Mouse (Mus musculus) mature B cell (primary cell): ENCODE data around the gene Havcr1.
"Not testable (repeated sequence)": the region's sequence is repeated elsewhere in the genome, so short reads cannot be mapped to it uniquely, and the experiment has no call there.

Experiments
- in situ Hi-C: fragments of 300-500 bp; cut with MboI; formaldehyde crosslinking; loops from 2 replicates; pipeline ENCODE4 v1.14.3; 2019

The Havcr1 gene

GRCm38 (mm10) chr11:46735076-46735475, at the start of gene Havcr1:
TSS of gene Havcr1 (plus strand) at chr11:46735080.
- in situ Hi-C loops: not testable (repeated sequence)

- in situ Hi-C loops: no loop called here
These were observed 44.7 kb upstream of the Havcr1 start for GRCm38 (mm10) chr11:46690136-46690535.

- in situ Hi-C loops: not testable (repeated sequence)
These were observed 39.0 kb upstream of the Havcr1 start for GRCm38 (mm10) chr11:46695849-46696248.

- in situ Hi-C loops: no loop called here
These were observed 37.2 kb upstream of the Havcr1 start for GRCm38 (mm10) chr11:46697433-46698277.

- in situ Hi-C loops: no loop called here
These were observed 36.6 kb upstream of the Havcr1 start for GRCm38 (mm10) chr11:46698278-46698655.

- in situ Hi-C loops: no loop called here
These were observed 36.0 kb upstream of the Havcr1 start for GRCm38 (mm10) chr11:46698830-46699229.

GRCm38 (mm10) chr11:46706664-46707356, 28.1 kb upstream of the Havcr1 start, which contains the start of gene Timd2:
TSS of gene Timd2 (minus strand) at chr11:46707061.
- in situ Hi-C loops: no loop called here

GRCm38 (mm10) chr11:46731541-46732070, 3.3 kb upstream of the Havcr1 start:
- in situ Hi-C loops: no loop called here

GRCm38 (mm10) chr11:46733242-46733789, 1.6 kb upstream of the Havcr1 start:
- in situ Hi-C loops: no loop called here

GRCm38 (mm10) chr11:46734617-46735016, 263 bp upstream of the Havcr1 start:
- in situ Hi-C loops: no loop called here

GRCm38 (mm10) chr11:46739501-46739900, 4.6 kb downstream of the Havcr1 start:
- in situ Hi-C loops: no loop called here

- in situ Hi-C loops: no loop called here
These were observed 6.0 kb downstream of the Havcr1 start for GRCm38 (mm10) chr11:46740886-46741285.

- in situ Hi-C loops: no loop called here
These were observed 6.8 kb downstream of the Havcr1 start for GRCm38 (mm10) chr11:46741716-46742115.

GRCm38 (mm10) chr11:46747996-46748395, 13.1 kb downstream of the Havcr1 start:
- in situ Hi-C loops: no loop called here

- in situ Hi-C loops: no loop called here
These were observed 18.8 kb downstream of the Havcr1 start for GRCm38 (mm10) chr11:46753662-46754061.

- in situ Hi-C loops: no loop called here
These were observed 19.8 kb downstream of the Havcr1 start for GRCm38 (mm10) chr11:46754669-46755068.

- in situ Hi-C loops: not testable (repeated sequence)
These were observed 20.8 kb downstream of the Havcr1 start for GRCm38 (mm10) chr11:46755714-46756113.

- in situ Hi-C loops: no loop called here
These were observed 42.0 kb downstream of the Havcr1 start for GRCm38 (mm10) chr11:46776879-46777278.

- in situ Hi-C loops: no loop called here
These were observed 44.9 kb downstream of the Havcr1 start for GRCm38 (mm10) chr11:46779811-46780210.

GRCm38 (mm10) chr11:46804440-46804839, 69.6 kb downstream of the Havcr1 start:
- in situ Hi-C loops: no loop called here

GRCm38 (mm10) chr11:46810511-46810910, 75.6 kb downstream of the Havcr1 start, which contains the start of gene Timd4:
TSS of gene Timd4 (plus strand) at chr11:46810800.
- in situ Hi-C loops: no loop called here

- in situ Hi-C loops: no loop called here
These were observed 82.8 kb downstream of the Havcr1 start for GRCm38 (mm10) chr11:46817692-46818091.
